Mouse (Mus musculus): ENCODE results near the gene Nagk. TPM values are rescaled to one million over a fixed set of nuclear protein-coding genes. Genes with fewer than 3 reads are reported as not detected.

Nagk gene
- polyA plus RNA-seq, 2 experiments, result 37.6 to 57.5 TPM

DNA sequence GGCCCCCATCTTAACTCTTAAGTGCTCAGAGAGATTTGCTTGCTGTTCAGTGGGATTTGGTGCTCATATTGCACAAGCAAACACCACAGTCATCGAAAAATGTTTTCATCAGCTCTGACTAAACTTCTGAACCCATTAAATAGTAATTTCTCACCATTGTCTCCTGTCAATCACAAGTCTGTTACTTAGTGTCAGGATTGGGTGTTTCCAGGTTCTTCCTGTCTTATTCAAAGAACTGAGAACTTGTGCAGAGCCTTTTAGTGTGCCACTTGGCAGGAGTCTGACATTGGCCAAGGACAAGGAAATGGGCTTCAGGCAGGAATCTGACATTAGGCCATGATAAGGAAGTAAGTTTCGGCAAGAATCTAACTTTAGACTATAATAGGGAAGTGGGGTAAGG is 43.3 kb downstream of the Nagk start:
- Histone ChIP-seq H3K9me3 (ENCODE audit: control insufficient read depth, low read length) (no peaks in the 10 kb centered on the region), H3K9ac (ENCODE audit: low read depth, low read length, severe bottlenecking) (no peak overlapping the region), H3K4me3 (replicated peaks; ENCODE audit: low read length) (no peak overlapping the region), H3K27ac (replicated peaks; ENCODE audit: low read depth, low read length) (no peak overlapping the region), H3K36me3 (ENCODE audit: control insufficient read depth, insufficient read depth, low read length) (no peaks in the 10 kb centered on the region), H3K27me3 (ENCODE audit: control insufficient read depth, insufficient read depth, low read length) (no peaks in the 10 kb centered on the region), H3K4me1 (ENCODE audit: control insufficient read depth, insufficient read depth, low read length) (no peaks in the 10 kb centered on the region), H3K4me2 (replicated peaks; ENCODE audit: low read depth, low read length, severe bottlenecking) (no peak overlapping the region)
- WGBS, result 92% methylated on average over 2 of the region's 2 CpGs
- ATAC-seq (ENCODE audit: low FRiP score, low read depth), result no peak
- no peak for DNase-seq (ENCODE audit: low spot score)
- no peak for TF ChIP-seq POLR2A (IDR thresholded peaks at IDR 0.05; ENCODE audit: borderline replicate concordance, extremely low read depth, insufficient read depth, insufficient read length)

DNA sequence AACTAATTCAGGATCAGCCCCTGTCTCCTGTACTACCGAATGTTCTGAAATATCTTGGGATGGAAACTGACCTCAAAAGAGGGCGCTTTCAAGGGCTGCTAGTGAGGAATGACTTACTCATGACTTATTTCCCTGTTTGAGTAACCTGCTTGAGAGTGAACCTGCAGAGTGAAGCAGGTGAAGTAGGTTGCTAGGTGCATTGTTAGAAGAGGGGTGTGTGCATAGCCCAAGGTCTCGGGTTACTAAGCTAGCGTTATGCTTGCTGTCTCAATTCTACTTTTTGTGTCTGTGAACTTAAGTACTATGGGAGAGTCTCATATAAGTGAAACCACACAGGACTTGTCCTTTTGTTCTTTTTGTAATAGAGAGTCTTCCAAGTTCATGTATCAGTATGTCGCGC is 45.3 kb downstream of the Nagk start:
- Histone ChIP-seq H3K4me1 (ENCODE audit: control insufficient read depth, insufficient read depth, low read length) (no peaks in the 10 kb centered on the region), H3K9me3 (ENCODE audit: control insufficient read depth, low read length) (no peaks in the 10 kb centered on the region), H3K4me2 (replicated peaks; ENCODE audit: low read depth, low read length, severe bottlenecking) (no peak overlapping the region), H3K4me3 (replicated peaks; ENCODE audit: low read length) (no peak overlapping the region), H3K27me3 (ENCODE audit: control insufficient read depth, insufficient read depth, low read length) (no peaks in the 10 kb centered on the region), H3K27ac (replicated peaks; ENCODE audit: low read depth, low read length) (no peak overlapping the region), H3K36me3 (ENCODE audit: control insufficient read depth, insufficient read depth, low read length) (no peaks in the 10 kb centered on the region), H3K9ac (ENCODE audit: low read depth, low read length, severe bottlenecking) (no peak overlapping the region)
- no peak for DNase-seq (ENCODE audit: low spot score)
- WGBS, result 81% methylated on average over 6 of the region's 6 CpGs
- TF ChIP-seq POLR2A (IDR thresholded peaks at IDR 0.05; ENCODE audit: borderline replicate concordance, extremely low read depth, insufficient read depth, insufficient read length), result no peak
- no peak for ATAC-seq (ENCODE audit: low FRiP score, low read depth)

DNA sequence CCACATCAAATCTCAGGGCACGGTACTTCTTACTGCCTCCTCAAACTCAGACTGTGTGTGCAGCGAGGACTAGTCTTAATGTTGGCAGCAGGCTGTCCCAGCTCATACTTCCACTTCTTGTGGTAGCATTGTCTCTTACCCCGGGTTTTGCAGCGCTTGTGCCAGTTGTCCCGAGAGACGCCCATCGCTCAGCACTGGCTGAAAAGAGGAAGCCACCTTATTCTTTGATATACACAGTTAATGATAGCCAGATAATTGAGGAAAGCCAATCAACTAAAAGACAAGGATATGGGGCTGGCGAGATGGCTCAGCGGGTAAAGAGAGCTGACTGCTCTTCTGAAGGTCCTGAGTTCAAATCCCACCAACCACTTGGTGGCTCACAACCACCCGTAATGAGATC is 50.1 kb downstream of the Nagk start:
- Histone ChIP-seq H3K4me2 (replicated peaks; ENCODE audit: low read depth, low read length, severe bottlenecking) (no peak overlapping the region), H3K36me3 (ENCODE audit: control insufficient read depth, insufficient read depth, low read length) (no peaks in the 10 kb centered on the region), H3K27ac (replicated peaks; ENCODE audit: low read depth, low read length) (no peak overlapping the region), H3K9ac (ENCODE audit: low read depth, low read length, severe bottlenecking) (no peak overlapping the region), H3K9me3 (ENCODE audit: control insufficient read depth, low read length) (no peaks in the 10 kb centered on the region), H3K27me3 (ENCODE audit: control insufficient read depth, insufficient read depth, low read length) (no peaks in the 10 kb centered on the region), H3K4me3 (replicated peaks; ENCODE audit: low read length) (no peak overlapping the region), H3K4me1 (ENCODE audit: control insufficient read depth, insufficient read depth, low read length) (no peaks in the 10 kb centered on the region)
- no peak for ATAC-seq (ENCODE audit: low FRiP score, low read depth)
- 91% methylated on average over 10 of the region's 10 CpGs for WGBS
- no peak for TF ChIP-seq POLR2A (IDR thresholded peaks at IDR 0.05; ENCODE audit: borderline replicate concordance, extremely low read depth, insufficient read depth, insufficient read length)
- DNase-seq (ENCODE audit: low spot score), result no peak

DNA sequence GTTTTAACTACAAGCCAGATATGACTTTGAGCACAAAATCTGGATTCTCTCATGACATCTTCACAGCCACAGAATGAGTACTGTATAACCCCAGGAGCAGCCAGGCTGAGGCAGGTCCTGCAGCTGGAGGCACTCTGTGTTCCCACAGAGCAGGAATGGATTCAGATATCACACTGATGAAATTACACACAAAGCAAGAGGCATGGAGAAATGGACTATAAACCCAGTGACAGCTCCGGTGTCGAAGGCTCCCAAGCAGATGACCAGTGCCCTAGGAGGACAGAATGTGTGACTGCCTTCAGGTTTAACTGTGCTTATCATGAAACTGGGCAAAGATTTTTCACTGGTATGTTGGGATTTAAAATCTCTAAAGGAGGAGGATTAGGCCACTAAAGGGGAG is 51.4 kb downstream of the Nagk start:
- Histone ChIP-seq H3K4me3 (replicated peaks; ENCODE audit: low read length) (no peak overlapping the region), H3K9me3 (ENCODE audit: control insufficient read depth, low read length) (no peaks in the 10 kb centered on the region), H3K4me1 (ENCODE audit: control insufficient read depth, insufficient read depth, low read length) (no peaks in the 10 kb centered on the region), H3K36me3 (ENCODE audit: control insufficient read depth, insufficient read depth, low read length) (no peaks in the 10 kb centered on the region), H3K27ac (replicated peaks; ENCODE audit: low read depth, low read length) (no peak overlapping the region), H3K27me3 (ENCODE audit: control insufficient read depth, insufficient read depth, low read length) (no peaks in the 10 kb centered on the region), H3K9ac (ENCODE audit: low read depth, low read length, severe bottlenecking) (no peak overlapping the region), H3K4me2 (replicated peaks; ENCODE audit: low read depth, low read length, severe bottlenecking) (no peak overlapping the region)
- WGBS, result 71% methylated on average over 2 of the region's 2 CpGs
- no peak for TF ChIP-seq POLR2A (IDR thresholded peaks at IDR 0.05; ENCODE audit: borderline replicate concordance, extremely low read depth, insufficient read depth, insufficient read length)
- DNase-seq (ENCODE audit: low spot score) (no peak), ATAC-seq (ENCODE audit: low FRiP score, low read depth) (no peak)

DNA sequence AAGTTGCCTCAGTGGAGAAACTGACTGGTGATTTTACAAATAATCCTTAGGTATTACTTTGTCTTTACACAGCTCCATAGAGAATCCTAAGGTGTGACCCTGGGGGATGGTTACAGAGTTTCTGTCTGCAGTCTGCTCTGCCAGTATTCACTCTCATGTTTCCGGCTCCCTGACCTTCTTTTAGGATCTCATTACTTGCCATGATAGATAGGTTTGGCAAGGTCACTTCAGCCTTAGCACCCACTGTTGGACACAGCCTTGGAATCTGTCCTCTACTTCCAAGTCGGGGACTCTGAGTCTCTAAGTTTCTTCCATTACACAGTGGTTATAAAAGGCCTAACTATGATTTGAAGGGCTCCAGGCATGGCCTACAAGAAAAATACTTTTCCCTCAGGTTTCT is 54.7 kb downstream of the Nagk start:
- no peaks in the 10 kb centered on the region for H3K4me1 ChIP-seq (ENCODE audit: control insufficient read depth, insufficient read depth, low read length)
- no peak overlapping the region for H3K9ac ChIP-seq (ENCODE audit: low read depth, low read length, severe bottlenecking)
- H3K27ac ChIP-seq (replicated peaks; ENCODE audit: low read depth, low read length), result no peak overlapping the region
- TF ChIP-seq POLR2A (IDR thresholded peaks at IDR 0.05; ENCODE audit: borderline replicate concordance, extremely low read depth, insufficient read depth, insufficient read length), result no peak
- no peak overlapping the region for H3K4me3 ChIP-seq (replicated peaks; ENCODE audit: low read length)
- 81% methylated on average over 2 of the region's 2 CpGs for WGBS
- ATAC-seq (ENCODE audit: low FRiP score, low read depth) (no peak), DNase-seq (ENCODE audit: low spot score) (no peak)
- no peaks in the 10 kb centered on the region for H3K36me3 ChIP-seq (ENCODE audit: control insufficient read depth, insufficient read depth, low read length)
- H3K4me2 ChIP-seq (replicated peaks; ENCODE audit: low read depth, low read length, severe bottlenecking), result no peak overlapping the region
- no peaks in the 10 kb centered on the region for H3K9me3 ChIP-seq (ENCODE audit: control insufficient read depth, low read length)
- H3K27me3 ChIP-seq (ENCODE audit: control insufficient read depth, insufficient read depth, low read length), result no peaks in the 10 kb centered on the region

Other genes with a start within 250 kb of the Nagk start
- 20.3 and 21.3 TPM in 2 replicates for gene Stambp, start 222.3 kb upstream of the Nagk start, polyA plus RNA-seq (2012; rRNA removed)
- 27.9 and 30.2 TPM in 2 replicates for gene Stambp, start 222.3 kb upstream of the Nagk start, polyA plus RNA-seq (2014; fragmentation: Nextera tagmentation; extraction: Ambion mirVana)
- gene Clec4f, start 138.8 kb upstream of the Nagk start, polyA plus RNA-seq (2012; rRNA removed), result not detected in 2 replicates
- not detected in 2 replicates for gene Clec4f, start 138.8 kb upstream of the Nagk start, polyA plus RNA-seq (2014; fragmentation: Nextera tagmentation; extraction: Ambion mirVana)
- not detected in 2 replicates for gene Cd207, start 117.1 kb upstream of the Nagk start, polyA plus RNA-seq (2012; rRNA removed)
- not detected in 2 replicates for gene Cd207, start 117.1 kb upstream of the Nagk start, polyA plus RNA-seq (2014; fragmentation: Nextera tagmentation; extraction: Ambion mirVana)
- gene Vax2, start 83.7 kb upstream of the Nagk start, polyA plus RNA-seq (2012; rRNA removed), result 0.70 and 1.1 TPM in 2 replicates
- gene Vax2, start 83.7 kb upstream of the Nagk start, polyA plus RNA-seq (2014; fragmentation: Nextera tagmentation; extraction: Ambion mirVana), result 0.80 and 1.4 TPM in 2 replicates
- gene Atp6v1b1, start 52.0 kb upstream of the Nagk start, polyA plus RNA-seq (2012; rRNA removed), result 0.05 TPM in 2 replicates
- not detected in 2 replicates for gene Atp6v1b1, start 52.0 kb upstream of the Nagk start, polyA plus RNA-seq (2014; fragmentation: Nextera tagmentation; extraction: Ambion mirVana)
- gene Ankrd53, start 32.3 kb upstream of the Nagk start, polyA plus RNA-seq (2012; rRNA removed), result not detected in 2 replicates
- gene Ankrd53, start 32.3 kb upstream of the Nagk start, polyA plus RNA-seq (2014; fragmentation: Nextera tagmentation; extraction: Ambion mirVana), result not detected in 2 replicates
- 77.4 and 108 TPM in 2 replicates for gene Tex261, start 19.2 kb upstream of the Nagk start, polyA plus RNA-seq (2012; rRNA removed)
- 90.2 and 90.4 TPM in 2 replicates for gene Tex261, start 19.2 kb upstream of the Nagk start, polyA plus RNA-seq (2014; fragmentation: Nextera tagmentation; extraction: Ambion mirVana)
- gene Paip2b, start 36.8 kb downstream of the Nagk start, polyA plus RNA-seq (2012; rRNA removed), result 33.5 and 36.3 TPM in 2 replicates
- gene Paip2b, start 36.8 kb downstream of the Nagk start, polyA plus RNA-seq (2014; fragmentation: Nextera tagmentation; extraction: Ambion mirVana), result 18.2 and 19.0 TPM in 2 replicates
- gene Zfp638, start 72.1 kb downstream of the Nagk start, polyA plus RNA-seq (2012; rRNA removed), result 42.2 and 55.4 TPM in 2 replicates
- 61.8 and 71.5 TPM in 2 replicates for gene Zfp638, start 72.1 kb downstream of the Nagk start, polyA plus RNA-seq (2014; fragmentation: Nextera tagmentation; extraction: Ambion mirVana)
- 16.5 and 18.2 TPM in 2 replicates for gene Dysf, start 213.6 kb downstream of the Nagk start, polyA plus RNA-seq (2012; rRNA removed)
- 10.5 and 13.2 TPM in 2 replicates for gene Dysf, start 213.6 kb downstream of the Nagk start, polyA plus RNA-seq (2014; fragmentation: Nextera tagmentation; extraction: Ambion mirVana)